In genomic region chr14:51911301-51911700, GRCm38 (mm10) we compare ENCODE assay signal across 24 mouse cellular contexts. TPM values are rescaled to one million over a fixed set of nuclear protein-coding genes. Genes with fewer than 3 reads are reported as not detected.
DNase-seq lines count a peak whose midpoint lies in the region; ATAC-seq and TF ChIP-seq lines count a peak whose summit lies in the region.
"Had no signal": no experiment of that assay in that cellular context is flagged by ENCODE, and none has a peak within 500 bp of the region (broad histone marks: within the 10 kb centered on the region; RNA-seq: fewer than 3 reads in every experiment).

No protein-coding gene starts in this region.

- 91% methylated on average over 10 of the region's 10 CpGs for WGBS in hindbrain, embryonic 13.5 days
- 90% methylated on average over 10 of the region's 10 CpGs for WGBS in hindbrain, embryonic 10.5 days
- 82% methylated on average over 10 of the region's 10 CpGs for WGBS in midbrain, embryonic 13.5 days
- WGBS in midbrain, embryonic 15.5 days = 83% methylated on average over 10 of the region's 10 CpGs
- WGBS in olfactory bulb, adult 2 months = 67% methylated on average over 10 of the region's 10 CpGs

- H3K4me1 ChIP-seq in hindbrain, embryonic 13.5 days (replicated peaks) = peaks cover 23% of the 10 kb centered on the region
- H3K4me1 ChIP-seq in hindbrain, embryonic 10.5 days (replicated peaks) = peaks cover 32% of the 10 kb centered on the region
- H3K4me1 ChIP-seq in midbrain, embryonic 13.5 days (replicated peaks) = peaks cover 25% of the 10 kb centered on the region
- peaks cover 11% of the 10 kb centered on the region; the same call in 1 of the 2 replicates for H3K4me1 ChIP-seq in midbrain, embryonic 15.5 days
- H3K4me1 ChIP-seq in olfactory bulb, adult 2 months (ENCODE audit: control insufficient read depth, insufficient read depth, low read length) = peaks cover 27% of the 10 kb centered on the region

- H3K9ac ChIP-seq in hindbrain, embryonic 13.5 days = no peak overlapping the region
- H3K9ac ChIP-seq in midbrain, embryonic 13.5 days (replicated peaks) = no peak overlapping the region
- no peak overlapping the region for H3K9ac ChIP-seq in midbrain, embryonic 15.5 days
- H3K9ac ChIP-seq: limb, embryonic 12.5 days had no signal

- no peak for TF ChIP-seq POLR2A in olfactory bulb, adult 2 months (IDR thresholded peaks at IDR 0.05; ENCODE audit: insufficient read depth, low read depth, low read length)

- no peaks in the 10 kb centered on the region for H3K36me3 ChIP-seq in hindbrain, embryonic 13.5 days
- H3K36me3 ChIP-seq in hindbrain, embryonic 10.5 days = no peaks in the 10 kb centered on the region
- no peaks in the 10 kb centered on the region for H3K36me3 ChIP-seq in midbrain, embryonic 13.5 days
- no peaks in the 10 kb centered on the region for H3K36me3 ChIP-seq in midbrain, embryonic 15.5 days (replicated peaks)
- H3K36me3 ChIP-seq: limb, embryonic 12.5 days had no signal

- H3K27me3 ChIP-seq in hindbrain, embryonic 13.5 days = peaks cover 24% of the 10 kb centered on the region
- H3K27me3 ChIP-seq in hindbrain, embryonic 10.5 days (ENCODE audit: insufficient read depth, poor library complexity, severe bottlenecking) = peaks cover 53% of the 10 kb centered on the region
- peaks cover 7% of the 10 kb centered on the region for H3K27me3 ChIP-seq in midbrain, embryonic 13.5 days
- no peaks in the 10 kb centered on the region for H3K27me3 ChIP-seq in midbrain, embryonic 15.5 days (replicated peaks)

- intact Hi-C loops in gastrocnemius, adult 2 months (cut with DNase I) = no loop called here

- DNase-seq in gastrocnemius, adult 2 months = peak; percentile 56
- DNase-seq in gastrocnemius, postnatal 4 days (ENCODE audit: low spot score in 2 of 2) = no peak
- no peak for DNase-seq in hindbrain, embryonic 10.5 days (ENCODE audit: low spot score)
- no peak for DNase-seq in right cerebral cortex, postnatal 4 days
- DNase-seq: adrenal gland, adult 2 months; cerebellum, adult 18-20 months; embryo, embryonic 11 days; kidney, adult 18-20 months; kidney, postnatal 36 days; layer of hippocampus, postnatal 36 days; lung, postnatal 10 days; thymus, postnatal 25 days had no signal

- peak overlapping the region; percentile 98 for H3K4me2 ChIP-seq in hindbrain, embryonic 13.5 days
- peak overlapping the region; percentile 99; the same call in 1 of the 2 replicates for H3K4me2 ChIP-seq in midbrain, embryonic 13.5 days (replicated peaks)
- no peak overlapping the region for H3K4me2 ChIP-seq in midbrain, embryonic 15.5 days

- H3K27ac ChIP-seq in gastrocnemius, adult 2 months = peak overlapping the region; percentile 100
- H3K27ac ChIP-seq in hindbrain, embryonic 13.5 days = no peak overlapping the region
- no peak overlapping the region for H3K27ac ChIP-seq in hindbrain, embryonic 10.5 days
- H3K27ac ChIP-seq in midbrain, embryonic 13.5 days = no peak overlapping the region
- no peak overlapping the region for H3K27ac ChIP-seq in midbrain, embryonic 15.5 days
- H3K27ac ChIP-seq in olfactory bulb, adult 2 months (ENCODE audit: insufficient read depth, low read depth, low read length) = no peak overlapping the region
- H3K27ac ChIP-seq: limb, embryonic 12.5 days; stomach, postnatal 0 days had no signal

- H3K9me3 ChIP-seq in hindbrain, embryonic 13.5 days = no peaks in the 10 kb centered on the region
- no peaks in the 10 kb centered on the region for H3K9me3 ChIP-seq in hindbrain, embryonic 10.5 days
- H3K9me3 ChIP-seq in midbrain, embryonic 13.5 days = no peaks in the 10 kb centered on the region
- no peaks in the 10 kb centered on the region for H3K9me3 ChIP-seq in midbrain, embryonic 15.5 days
- H3K9me3 ChIP-seq: limb, embryonic 12.5 days had no signal

- no peak for TF ChIP-seq CTCF in gastrocnemius, adult 2 months (IDR thresholded peaks at IDR 0.05)
- TF ChIP-seq CTCF in olfactory bulb, adult 2 months (IDR thresholded peaks at IDR 0.05; ENCODE audit: insufficient read depth, low read depth, low read length) = no peak

- ATAC-seq in hindbrain, embryonic 13.5 days (ENCODE audit: low FRiP score) = no peak
- no peak for ATAC-seq in midbrain, embryonic 13.5 days
- ATAC-seq in midbrain, embryonic 15.5 days (replicated peaks) = no peak

- peak overlapping the region; percentile 78 for H3K4me3 ChIP-seq in gastrocnemius, adult 2 months
- H3K4me3 ChIP-seq in hindbrain, embryonic 13.5 days = no peak overlapping the region
- no peak overlapping the region for H3K4me3 ChIP-seq in hindbrain, embryonic 10.5 days
- no peak overlapping the region for H3K4me3 ChIP-seq in midbrain, embryonic 13.5 days (replicated peaks)
- H3K4me3 ChIP-seq in midbrain, embryonic 15.5 days = no peak overlapping the region
- peak overlapping the region; percentile 17; the same call in 1 of the 2 replicates for H3K4me3 ChIP-seq in olfactory bulb, adult 2 months (ENCODE audit: insufficient read depth, low read depth, low read length)
- H3K4me3 ChIP-seq: erythroblast, embryonic 14.5 days; limb, embryonic 12.5 days had no signal

RNA-seq across cellular contexts. Expression of gene Ndrg2, which starts 2.7 kb away (rescaled TPM):
- 1,000 to 10,000 TPM; 1,660 to 1,958 TPM for total RNA-seq in gastrocnemius, adult 2 months (2021)
- total RNA-seq in gastrocnemius, postnatal 4 days (2021) = 100 to 1,000 TPM; 315 to 500 TPM
- polyA plus RNA-seq in hindbrain, embryonic 13.5 days (2015; fragmentation: Nextera tagmentation; extraction: Ambion mirVana) = 108 and 144 TPM in 2 replicates
- 10.0 and 16.1 TPM in 2 replicates for polyA plus RNA-seq in hindbrain, embryonic 10.5 days (2016; fragmentation: Nextera tagmentation; extraction: Ambion mirVana)
- polyA plus RNA-seq in midbrain, embryonic 13.5 days (2015; fragmentation: Nextera tagmentation; extraction: Ambion mirVana) = 66.6 and 69.7 TPM in 2 replicates
- polyA plus RNA-seq in midbrain, embryonic 15.5 days (2015; fragmentation: Nextera tagmentation; extraction: Ambion mirVana) = 170 and 196 TPM in 2 replicates
- polyA plus RNA-seq in olfactory bulb, adult 2 months (2012; ENCODE audit: insufficient read depth, insufficient read length, low replicate concordance, missing spikeins) = 1,444 TPM in 1 of 2 replicates, not detected in the other

RNA-seq across cellular contexts. Expression of gene Tppp2, which starts 6.9 kb away (rescaled TPM):
- total RNA-seq in gastrocnemius, adult 2 months (2021) = 1 to 10 TPM; 1.8 TPM
- total RNA-seq in gastrocnemius, postnatal 4 days (2021) = not detected
- polyA plus RNA-seq in hindbrain, embryonic 13.5 days (2015; fragmentation: Nextera tagmentation; extraction: Ambion mirVana) = not detected in 2 replicates
- not detected in 2 replicates for polyA plus RNA-seq in hindbrain, embryonic 10.5 days (2016; fragmentation: Nextera tagmentation; extraction: Ambion mirVana)
- not detected in 2 replicates for polyA plus RNA-seq in midbrain, embryonic 13.5 days (2015; fragmentation: Nextera tagmentation; extraction: Ambion mirVana)
- polyA plus RNA-seq in midbrain, embryonic 15.5 days (2015; fragmentation: Nextera tagmentation; extraction: Ambion mirVana) = not detected in 2 replicates
- not detected in 2 replicates for polyA plus RNA-seq in olfactory bulb, adult 2 months (2012; ENCODE audit: insufficient read depth, insufficient read length, low replicate concordance, missing spikeins)
- total RNA-seq: adrenal gland, adult 2 months; heart, adult 18-20 months; layer of hippocampus, postnatal 36 days; megakaryocyte-erythroid progenitor cell, adult 5-6 weeks had no signal
- polyA plus RNA-seq: adrenal gland, adult 2 months; brain, embryonic 14.5 days; erythroblast, embryonic 14.5 days; limb, embryonic 12.5 days; neural tube, embryonic 11.5 days; spleen, adult 2 months; stomach, postnatal 0 days had no signal

RNA-seq across cellular contexts. Expression of gene Rnase13, which starts 11.3 kb away (rescaled TPM):
- not detected for total RNA-seq in gastrocnemius, adult 2 months (2021)
- not detected for total RNA-seq in gastrocnemius, postnatal 4 days (2021)
- polyA plus RNA-seq in hindbrain, embryonic 13.5 days (2015; fragmentation: Nextera tagmentation; extraction: Ambion mirVana) = not detected in 2 replicates
- not detected in 2 replicates for polyA plus RNA-seq in hindbrain, embryonic 10.5 days (2016; fragmentation: Nextera tagmentation; extraction: Ambion mirVana)
- not detected in 2 replicates for polyA plus RNA-seq in midbrain, embryonic 13.5 days (2015; fragmentation: Nextera tagmentation; extraction: Ambion mirVana)
- not detected in 2 replicates for polyA plus RNA-seq in midbrain, embryonic 15.5 days (2015; fragmentation: Nextera tagmentation; extraction: Ambion mirVana)
- polyA plus RNA-seq in olfactory bulb, adult 2 months (2012; ENCODE audit: insufficient read depth, insufficient read length, low replicate concordance, missing spikeins) = not detected in 2 replicates
- total RNA-seq: adrenal gland, adult 2 months; heart, adult 18-20 months; layer of hippocampus, postnatal 36 days; megakaryocyte-erythroid progenitor cell, adult 5-6 weeks had no signal
- polyA plus RNA-seq: adrenal gland, adult 2 months; brain, embryonic 14.5 days; erythroblast, embryonic 14.5 days; limb, embryonic 12.5 days; neural tube, embryonic 11.5 days; spleen, adult 2 months; stomach, postnatal 0 days had no signal

RNA-seq across cellular contexts. Expression of gene Slc39a2, which starts 18.6 kb away (rescaled TPM):
- total RNA-seq in gastrocnemius, adult 2 months (2021) = 1 to 10 TPM in 1 of 2 experiments, under 1 TPM in 1; 0.69 to 1.1 TPM
- total RNA-seq in gastrocnemius, postnatal 4 days (2021) = under 1 TPM; 0.47 to 0.96 TPM
- 1.7 and 1.8 TPM in 2 replicates for polyA plus RNA-seq in hindbrain, embryonic 13.5 days (2015; fragmentation: Nextera tagmentation; extraction: Ambion mirVana)
- 0.46 and 0.99 TPM in 2 replicates for polyA plus RNA-seq in hindbrain, embryonic 10.5 days (2016; fragmentation: Nextera tagmentation; extraction: Ambion mirVana)
- polyA plus RNA-seq in midbrain, embryonic 13.5 days (2015; fragmentation: Nextera tagmentation; extraction: Ambion mirVana) = 1.8 and 2.0 TPM in 2 replicates
- polyA plus RNA-seq in midbrain, embryonic 15.5 days (2015; fragmentation: Nextera tagmentation; extraction: Ambion mirVana) = 2.4 and 3.0 TPM in 2 replicates
- polyA plus RNA-seq in olfactory bulb, adult 2 months (2012; ENCODE audit: insufficient read depth, insufficient read length, low replicate concordance, missing spikeins) = not detected in 2 replicates
- polyA plus RNA-seq: erythroblast, embryonic 14.5 days had no signal

RNA-seq across cellular contexts. Expression of gene Mettl17, which starts 26.7 kb away (rescaled TPM):
- 10 to 100 TPM; 11.5 to 12.9 TPM for total RNA-seq in gastrocnemius, adult 2 months (2021)
- total RNA-seq in gastrocnemius, postnatal 4 days (2021) = 10 to 100 TPM; 11.4 to 14.3 TPM
- polyA plus RNA-seq in hindbrain, embryonic 13.5 days (2015; fragmentation: Nextera tagmentation; extraction: Ambion mirVana) = 82.5 and 86.0 TPM in 2 replicates
- 42.6 and 48.1 TPM in 2 replicates for polyA plus RNA-seq in hindbrain, embryonic 10.5 days (2016; fragmentation: Nextera tagmentation; extraction: Ambion mirVana)
- polyA plus RNA-seq in midbrain, embryonic 13.5 days (2015; fragmentation: Nextera tagmentation; extraction: Ambion mirVana) = 82.7 and 87.6 TPM in 2 replicates
- polyA plus RNA-seq in midbrain, embryonic 15.5 days (2015; fragmentation: Nextera tagmentation; extraction: Ambion mirVana) = 99.3 and 100 TPM in 2 replicates
- not detected in 2 replicates for polyA plus RNA-seq in olfactory bulb, adult 2 months (2012; ENCODE audit: insufficient read depth, insufficient read length, low replicate concordance, missing spikeins)

Comparison
In these comparisons a context has a peak if more than half of its experiments do, and no peak if none do; other contexts are left out.
1. H3K4me3 ChIP-seq: peak in gastrocnemius, adult 2 months (single experiment) and olfactory bulb, adult 2 months (single experiment); none in hindbrain, embryonic 13.5 days (single experiment), hindbrain, embryonic 10.5 days (single experiment), midbrain, embryonic 13.5 days (single experiment) and midbrain, embryonic 15.5 days (single experiment).